Mouse (Mus musculus): ENCODE results near the gene Srek1ip1.

Srek1ip1 gene

DNA sequence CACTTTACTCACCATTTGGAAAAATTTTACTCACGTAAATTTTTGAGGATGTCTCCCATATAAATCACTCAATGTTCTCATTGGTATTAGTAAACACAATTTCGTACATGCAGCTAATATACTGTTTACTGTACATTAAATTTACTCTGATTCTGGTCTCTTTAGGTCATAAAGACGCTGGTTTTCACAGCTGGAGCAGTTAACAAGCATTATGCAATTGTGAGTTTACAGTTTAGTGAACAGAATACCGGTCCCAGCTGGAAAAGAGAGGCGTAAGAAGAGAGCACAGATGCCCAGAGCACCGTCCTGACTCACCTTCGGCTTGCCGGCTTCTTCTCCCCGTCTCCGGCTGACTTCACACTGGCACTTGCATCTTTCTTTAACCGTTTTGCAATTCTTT lies at the start of gene Srek1ip1:
Srek1ip1 (plus strand) TSS at position 301 of the 400 bp plus-strand sequence.
- no peak for DNase-seq

GRCm38 (mm10) chr13:104742866-104743265 lies 49.4 kb upstream of the Srek1ip1 start:
- no peak for DNase-seq

- no peak for DNase-seq
Measured at GRCm38 (mm10) chr13:104747032-104747431, 45.3 kb upstream of the Srek1ip1 start.

DNA sequence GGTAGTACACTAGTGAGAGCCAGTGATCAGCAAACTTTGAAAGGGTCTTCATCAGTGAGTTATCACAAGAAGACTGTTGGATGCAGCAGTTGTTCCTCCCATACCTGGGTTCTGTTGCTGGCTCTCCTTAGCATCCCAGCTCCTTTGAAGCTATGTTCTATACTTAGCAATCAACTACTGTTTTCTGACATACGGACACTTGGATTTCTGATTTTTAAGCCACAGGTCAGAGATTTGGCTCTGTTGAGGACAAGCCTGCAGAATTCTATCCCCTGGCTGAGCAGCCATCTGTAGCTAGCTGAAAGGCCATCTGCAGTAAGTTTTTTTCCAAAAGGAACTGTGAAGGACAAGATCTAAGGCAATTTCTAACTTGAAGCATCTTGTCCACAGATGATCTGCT lies 32.9 kb upstream of the Srek1ip1 start:
- no peak for DNase-seq

- DNase-seq: no peak
Measured at GRCm38 (mm10) chr13:104762401-104762800, 29.9 kb upstream of the Srek1ip1 start.

- DNase-seq: no peak
Measured at GRCm38 (mm10) chr13:104763193-104763592, 29.1 kb upstream of the Srek1ip1 start.

GRCm38 (mm10) chr13:104779104-104779670 lies 13.1 kb upstream of the Srek1ip1 start:
- DNase-seq: no peak

DNA sequence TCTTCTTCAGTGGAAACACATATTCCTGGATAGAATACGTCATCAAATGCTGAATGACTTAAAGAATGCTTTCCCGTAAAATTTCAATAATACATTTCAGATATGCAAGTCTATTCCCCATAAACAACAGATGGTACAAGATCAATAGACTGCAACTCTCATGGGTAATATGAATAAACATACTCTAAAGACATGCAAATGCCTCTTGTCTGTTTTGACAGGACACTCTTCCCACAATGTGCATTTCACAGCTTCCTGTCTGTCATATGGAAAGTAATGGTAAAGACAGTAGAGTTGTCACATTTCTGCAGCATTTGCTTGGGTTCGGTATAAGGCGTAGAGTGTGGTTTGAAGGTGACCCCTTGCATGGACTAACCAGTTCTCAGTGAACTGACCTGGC lies 5.0 kb upstream of the Srek1ip1 start:
- DNase-seq: no peak

- DNase-seq: peak; percentile 19
Measured at GRCm38 (mm10) chr13:104789663-104790062, 2.6 kb upstream of the Srek1ip1 start.

GRCm38 (mm10) chr13:104794421-104794820 lies 2.1 kb downstream of the Srek1ip1 start:
- DNase-seq: no peak

GRCm38 (mm10) chr13:104799067-104799466 lies 6.8 kb downstream of the Srek1ip1 start:
- DNase-seq: no peak

DNA sequence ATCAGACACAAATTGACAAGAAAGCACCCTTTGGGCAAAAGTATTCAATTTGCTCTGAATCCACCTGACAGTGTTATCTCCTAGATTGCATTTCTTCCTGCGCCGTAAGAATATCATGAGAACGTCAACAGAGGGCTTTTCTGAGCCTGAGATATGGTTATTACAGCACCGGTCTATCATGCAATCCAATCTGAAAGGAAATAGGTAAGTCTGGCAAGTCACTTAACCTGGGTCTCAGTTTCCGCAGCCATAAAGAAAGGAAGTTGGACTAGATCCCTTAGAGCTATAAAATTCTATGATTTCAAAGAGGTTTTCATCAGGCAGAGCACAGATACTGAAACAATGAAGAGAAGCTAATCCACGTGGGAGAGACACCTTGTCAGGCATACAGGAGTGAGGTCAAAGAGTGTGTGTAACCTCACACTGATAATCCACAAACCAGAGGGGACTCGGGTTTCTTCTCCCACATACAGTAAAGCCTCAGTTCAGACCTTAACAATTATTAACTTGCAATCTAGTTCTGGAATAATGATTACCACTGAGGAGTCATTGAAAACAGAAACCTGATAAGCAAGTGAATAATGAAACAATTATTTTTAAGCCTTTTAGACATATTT lies 7.4 kb downstream of the Srek1ip1 start:
- no peak for DNase-seq

GRCm38 (mm10) chr13:104805681-104806080 lies 13.4 kb downstream of the Srek1ip1 start:
- DNase-seq: no peak

DNA sequence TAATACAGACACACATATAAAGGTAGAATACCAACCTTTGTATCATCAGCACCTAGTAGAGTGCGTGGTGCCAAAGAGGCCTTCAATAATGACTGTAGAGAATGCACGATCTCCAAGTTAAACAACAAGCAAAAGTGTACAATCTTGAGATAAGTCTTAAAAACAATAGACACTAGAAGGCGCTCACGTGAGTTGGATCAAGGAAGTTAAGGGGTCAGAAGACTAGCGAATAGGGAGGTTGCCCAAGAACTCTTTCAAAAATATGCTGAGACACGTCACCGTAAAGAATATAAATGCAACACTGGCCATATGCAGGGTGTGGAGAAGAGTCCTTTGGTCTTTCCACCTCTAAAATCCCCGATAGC lies 24.0 kb downstream of the Srek1ip1 start:
- no peak for DNase-seq

- DNase-seq: peak; percentile 83
Measured at GRCm38 (mm10) chr13:104816635-104817571, 24.6 kb downstream of the Srek1ip1 start, which contains the start of gene Cwc27. TSS of gene Cwc27 (minus strand) at chr13:104817142.

DNA sequence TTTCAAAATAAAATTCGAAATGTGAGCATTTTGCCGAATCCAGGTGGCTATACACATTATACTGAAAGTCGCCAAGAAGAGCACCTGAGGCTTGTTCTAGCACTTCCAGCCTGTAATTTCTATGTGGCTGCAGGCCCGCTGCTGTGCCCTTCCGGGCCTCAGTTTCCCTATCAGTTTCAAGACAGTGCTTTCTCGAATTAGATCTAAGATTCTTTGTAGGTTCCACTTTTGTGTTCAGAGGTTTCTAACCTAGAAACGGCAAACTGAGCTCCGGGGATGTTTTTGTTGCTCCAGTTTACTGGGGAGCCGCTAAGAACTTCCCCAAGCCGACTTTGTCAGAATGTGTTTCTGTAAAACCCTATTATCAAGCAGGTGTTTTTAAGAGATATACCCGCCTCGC lies 25.4 kb downstream of the Srek1ip1 start:
- no peak for DNase-seq

- no peak for DNase-seq
Measured at GRCm38 (mm10) chr13:104821192-104821591, 28.9 kb downstream of the Srek1ip1 start.

DNA sequence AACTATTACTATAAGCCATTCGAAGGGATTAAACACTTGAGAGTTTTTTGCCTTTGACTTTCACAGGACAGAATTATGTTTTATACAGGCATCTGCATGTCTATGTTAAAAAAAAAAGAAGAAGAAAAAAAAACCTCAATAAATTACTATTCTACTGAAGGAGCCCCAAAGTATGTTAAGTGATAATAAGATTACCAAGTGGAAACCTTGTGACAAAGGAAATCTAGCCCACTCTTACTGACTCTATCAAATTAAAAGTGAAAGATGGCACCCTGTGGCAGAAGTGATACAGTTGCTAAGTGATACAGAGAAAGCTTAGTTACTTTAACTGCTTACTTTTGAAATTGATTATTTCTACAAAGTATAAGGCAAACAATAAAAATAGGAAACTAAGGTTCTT lies 29.6 kb downstream of the Srek1ip1 start:
- DNase-seq: no peak

DNA sequence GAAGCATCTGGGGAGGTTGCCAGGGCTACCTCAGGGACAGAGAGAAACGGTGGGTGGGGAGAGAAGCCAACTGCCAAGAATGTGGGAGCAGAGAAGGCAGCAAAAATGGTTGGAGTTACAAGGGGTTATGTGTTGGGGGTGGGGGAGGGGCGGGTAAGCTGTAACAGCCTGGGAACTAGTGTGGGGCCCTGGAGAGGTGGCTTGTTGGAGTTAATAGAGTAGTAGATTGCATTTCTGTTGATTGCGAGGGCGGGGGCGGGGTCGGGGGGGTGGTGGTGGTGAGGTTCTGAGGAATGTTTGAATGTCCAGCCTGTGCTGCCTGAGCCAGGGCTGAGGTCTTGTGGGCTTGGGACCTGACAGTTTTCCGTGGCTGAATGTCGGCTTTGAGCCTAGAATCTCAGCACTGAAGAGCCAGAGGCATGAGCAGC lies 30.1 kb downstream of the Srek1ip1 start:
- DNase-seq: no peak

GRCm38 (mm10) chr13:104825470-104825869 lies 33.2 kb downstream of the Srek1ip1 start:
- DNase-seq: no peak

DNA sequence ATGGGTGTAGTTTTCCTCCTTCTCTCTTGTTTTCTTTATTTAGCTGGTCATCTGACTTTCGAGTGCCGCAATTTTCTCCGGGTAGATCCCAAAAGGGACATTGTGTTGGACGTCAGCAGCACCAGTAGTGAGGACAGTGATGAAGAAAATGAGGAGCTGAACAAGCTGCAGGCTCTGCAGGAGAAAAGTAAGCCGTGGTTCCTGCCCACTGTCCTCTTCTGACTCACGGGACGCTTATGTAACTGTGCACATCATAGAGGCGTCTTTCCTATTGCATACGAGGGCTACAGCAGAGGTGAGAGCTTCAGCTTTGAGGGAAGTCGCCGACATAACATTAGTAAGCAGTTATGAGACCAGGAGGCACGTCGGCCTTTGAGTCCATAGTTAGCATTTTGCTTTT lies 40.5 kb downstream of the Srek1ip1 start:
- no peak for DNase-seq

DNA sequence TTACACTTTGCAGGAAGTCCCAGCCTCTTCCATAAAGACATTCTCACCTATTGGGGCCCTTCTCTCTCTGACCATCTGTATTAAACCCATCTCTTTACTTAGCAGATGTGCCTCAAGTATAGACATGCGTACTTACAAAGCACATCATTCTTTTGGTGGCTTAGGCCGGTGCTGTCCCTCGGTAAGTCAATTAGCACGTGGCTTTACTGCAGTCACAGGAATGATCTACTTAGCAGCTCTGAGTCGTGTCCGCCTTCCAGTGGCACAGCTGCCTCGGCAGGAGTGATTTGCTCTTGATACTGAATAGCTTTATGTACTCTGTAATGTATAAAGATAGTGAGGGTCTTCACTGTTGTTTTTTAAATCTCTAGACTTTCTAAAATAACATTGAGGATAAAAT lies 45.3 kb downstream of the Srek1ip1 start:
- no peak for DNase-seq

DNA sequence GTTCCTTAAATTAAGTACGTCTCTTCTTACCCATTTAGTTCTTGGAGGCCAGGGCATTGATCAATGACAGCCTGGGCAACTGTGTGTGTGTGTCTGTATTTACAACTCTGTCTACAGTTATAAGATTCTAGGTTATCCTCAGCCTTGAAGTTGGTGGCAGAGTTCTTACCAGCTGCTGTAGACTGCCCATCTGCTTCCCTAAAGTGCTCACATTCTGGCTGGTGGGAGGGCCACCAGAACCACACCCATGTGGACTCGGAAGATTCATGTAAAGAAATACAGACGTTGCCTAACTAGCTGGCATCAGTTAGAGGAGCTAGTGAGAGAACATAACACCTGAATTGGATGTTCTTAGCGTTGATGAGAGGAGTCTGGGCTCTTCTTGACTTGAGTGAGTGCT lies 49.7 kb downstream of the Srek1ip1 start:
- no peak for DNase-seq

All from kidney, postnatal 10 days (tissue).